Mouse (Mus musculus) thymus, adult 2 months (tissue): ENCODE data around the gene Mlec. TPM values are rescaled to one million over a fixed set of nuclear protein-coding genes. Genes with fewer than 3 reads are reported as not detected.

Experiments
- DNase-seq: peaks from one replicate; pipeline ENCODE4 v3.0.0; 2021
- H3K27ac ChIP-seq: fragments of 200-500 bp; 2 replicates; pipeline ENCODE4 v1.5.1; 2012; ENCODE audit warnings: low read length, control low read depth; ENCODE audit not compliant: control insufficient read depth, insufficient read depth
- H3K27me3 ChIP-seq: fragments of 200-500 bp; 2 replicates; pipeline ENCODE4 v1.6.1; 2012; ENCODE audit warnings: mild to moderate bottlenecking, low read length, moderate library complexity, mixed read lengths; ENCODE audit not compliant: control insufficient read depth, insufficient read depth
- H3K36me3 ChIP-seq: fragments of 200-500 bp; 2 replicates; pipeline ENCODE4 v1.6.1; 2012; ENCODE audit warnings: mild to moderate bottlenecking, low read length, moderate library complexity; ENCODE audit not compliant: control insufficient read depth, insufficient read depth
- H3K4me1 ChIP-seq: fragments of 200-500 bp; replicated peaks from 2 replicates; pipeline ENCODE4 v1.6.1; 2012; ENCODE audit warnings: low read length; ENCODE audit not compliant: control insufficient read depth, insufficient read depth
- H3K4me3 ChIP-seq: fragments of 200-500 bp; 2 replicates; pipeline ENCODE4 v1.5.1; 2012; ENCODE audit warnings: mild to moderate bottlenecking, low read length, control low read depth, moderate library complexity; ENCODE audit not compliant: control insufficient read depth, insufficient read depth
- CTCF ChIP-seq: fragments of 200-500 bp; IDR thresholded peaks from 2 replicates; pipeline ENCODE4 v1.5.1; 2012; ENCODE audit warnings: mild to moderate bottlenecking, control low read depth, low read length, moderate library complexity, borderline replicate concordance; ENCODE audit not compliant: control insufficient read depth, poor library complexity, insufficient read depth; ENCODE audit errors: extremely low read depth
- POLR2A ChIP-seq: fragments of 200-500 bp; IDR thresholded peaks from 2 replicates; pipeline ENCODE4 v1.6.1; 2012; ENCODE audit warnings: mild to moderate bottlenecking, low read length, control low read depth, moderate library complexity; ENCODE audit not compliant: control insufficient read depth, poor library complexity, insufficient read depth; ENCODE audit errors: extremely low read depth
- WGBS: fragments of 180-500 bp; shearing (Covaris S2); methylation state at CpG from one replicate; pipeline ENCODE4 v1.1.7; 2018; 5-methylcytosine and 5-hydroxymethylcytosine counted together
- polyA plus RNA-seq: library from polyadenylated mRNA; depleted of rRNA; stranded (reverse); fragments of >200 nt; gene quantifications from 2 replicates; pipeline ENCODE4 v1.2.3, GENCODE M21; 2012; rRNA removed

Mlec gene
- polyA plus RNA-seq, 1 experiment: 95.0 TPM

DNA sequence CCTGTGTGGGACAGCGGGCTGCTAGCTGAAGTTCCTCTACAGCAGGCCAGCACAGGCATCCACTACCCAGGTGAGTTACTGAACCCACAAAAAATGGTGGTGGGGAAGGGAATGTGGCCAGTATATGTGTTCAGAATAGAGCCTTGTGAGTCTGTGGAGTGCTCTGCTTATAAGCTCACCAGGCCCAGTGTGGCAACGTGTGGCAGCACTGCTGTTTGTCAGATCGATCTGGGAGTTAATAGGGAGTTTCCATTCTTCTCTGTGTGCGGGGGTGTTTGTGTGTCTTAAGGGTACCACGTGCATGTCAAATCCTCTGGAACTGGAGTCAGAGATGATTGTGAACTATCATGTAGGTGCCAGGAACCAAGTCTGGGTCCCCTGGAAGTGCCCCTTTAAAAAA, 58.4 kb downstream of the Mlec start:
- Histone ChIP-seq H3K36me3 (peaks cover 36% of the 10 kb centered on the region), H3K27ac (no peak overlapping the region), H3K27me3 (no peaks in the 10 kb centered on the region), H3K4me3 (no peak overlapping the region), H3K4me1 (peaks cover 12% of the 10 kb centered on the region)
- DNase-seq: no peak
- WGBS: 96% methylated on average over 5 of the region's 5 CpGs
- no peak for TF ChIP-seq CTCF
- TF ChIP-seq POLR2A: no peak

DNA sequence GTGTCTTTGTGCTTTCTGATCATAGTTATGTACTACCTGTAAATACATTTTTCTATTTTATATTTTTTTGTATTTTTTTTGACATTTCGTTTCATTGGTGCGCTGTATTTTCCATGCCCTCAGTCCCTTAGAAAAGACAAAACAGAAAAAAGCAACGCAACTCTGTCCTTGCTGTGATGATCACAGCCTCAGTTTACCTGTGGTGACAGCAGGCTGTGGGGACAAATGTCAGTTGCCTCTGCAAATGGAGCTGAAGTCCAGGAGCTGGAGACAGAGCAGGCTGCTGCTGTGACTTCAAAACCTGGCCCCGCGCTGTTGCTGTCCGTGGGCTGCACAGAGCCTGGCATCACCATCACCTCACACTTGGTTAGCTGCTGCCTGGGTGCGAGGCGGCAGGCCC, 59.8 kb downstream of the Mlec start, which contains the start of gene Gm10401:
Gene Gm10401, minus strand, starts transcription at position 101 of the 400 bp plus-strand sequence.
- Histone ChIP-seq H3K36me3 (peaks cover 36% of the 10 kb centered on the region), H3K27me3 (no peaks in the 10 kb centered on the region), H3K27ac (no peak within 1 kb of the TSS), H3K4me3 (no peak within 1 kb of the TSS), H3K4me1 (peaks cover 12% of the 10 kb centered on the region)
- no peak for DNase-seq
- TF ChIP-seq CTCF: no peak
- TF ChIP-seq POLR2A: no peak
- 99% methylated on average over 8 of the region's 8 CpGs for WGBS

Other genes with a start within 250 kb of the Mlec start
- 20.1 and 20.7 TPM in 2 replicates for gene Oasl1, start 234.9 kb downstream of the Mlec start, polyA plus RNA-seq
- 25.6 and 29.9 TPM in 2 replicates for gene 2210016L21Rik, start 216.0 kb downstream of the Mlec start, polyA plus RNA-seq
- gene Hnf1a, start 187.1 kb downstream of the Mlec start, polyA plus RNA-seq: 4.0 and 4.1 TPM in 2 replicates
- 112 and 124 TPM in 2 replicates for gene Sppl3, start 147.0 kb downstream of the Mlec start, polyA plus RNA-seq
- 0.26 TPM in 1 of 2 replicates, not detected in the other for gene Gm10401, start 59.9 kb downstream of the Mlec start, polyA plus RNA-seq
- gene Acads, start 38.8 kb downstream of the Mlec start, polyA plus RNA-seq: 99.6 and 101 TPM in 2 replicates
- 67.3 and 68.6 TPM in 2 replicates for gene Unc119b, start 23.2 kb downstream of the Mlec start, polyA plus RNA-seq
- 0.50 and 0.58 TPM in 2 replicates for gene Cabp1, start 36.2 kb upstream of the Mlec start, polyA plus RNA-seq
- 166 and 189 TPM in 2 replicates for gene Pop5, start 77.7 kb upstream of the Mlec start, polyA plus RNA-seq
- 178 and 224 TPM in 2 replicates for gene Rnf10, start 114.7 kb upstream of the Mlec start, polyA plus RNA-seq
- 11.6 and 12.5 TPM in 2 replicates for gene Coq5, start 121.5 kb upstream of the Mlec start, polyA plus RNA-seq
- gene Dynll1, start 142.8 kb upstream of the Mlec start, polyA plus RNA-seq: 407 and 496 TPM in 2 replicates
- gene Srsf9, start 169.0 kb upstream of the Mlec start, polyA plus RNA-seq: 67.6 and 92.9 TPM in 2 replicates
- 10.1 and 11.3 TPM in 2 replicates for gene Gatc, start 183.0 kb upstream of the Mlec start, polyA plus RNA-seq
- 10.7 and 12.8 TPM in 2 replicates for gene Triap1, start 183.0 kb upstream of the Mlec start, polyA plus RNA-seq
- 2,836 and 2,976 TPM in 2 replicates for gene Cox6a1, start 190.8 kb upstream of the Mlec start, polyA plus RNA-seq